7 mouse cellular contexts compared by ENCODE assay signal in genomic region chr14:25765921-25766320, GRCm38 (mm10). TPM values are rescaled to one million over a fixed set of nuclear protein-coding genes. Genes with fewer than 3 reads are reported as not detected.
A peak's percentile ranks its signal among the peaks of the same experiment; 100 is the strongest.
DNase-seq lines count a peak whose midpoint lies in the region; ATAC-seq lines count a peak whose summit lies in the region.

No protein-coding gene starts in this region.

- H3K4me2 ChIP-seq in forebrain, embryonic 13.5 days = peak overlapping the region; percentile 99
- H3K4me2 ChIP-seq in midbrain, embryonic 12.5 days (replicated peaks) = peak overlapping the region; percentile 93

- H3K27ac ChIP-seq in forebrain, embryonic 13.5 days = peak overlapping the region; percentile 31
- H3K27ac ChIP-seq in midbrain, embryonic 12.5 days (replicated peaks) = peak overlapping the region; percentile 22; the same call in 1 of the 2 replicates

- peak; percentile 77 for DNase-seq in retina, postnatal 1 day
- no peak for DNase-seq in retina, embryonic 14.5 days (ENCODE audit: low spot score)
- DNase-seq in layer of hippocampus, adult 8-10 months (ENCODE audit: low spot score in 2 of 2) = peak; percentile 76 to 82
- no peak for DNase-seq in embryo, embryonic 10 days (ENCODE audit: low spot score)

- peak; percentile 46 for ATAC-seq in forebrain, embryonic 13.5 days
- peak; percentile 38 for ATAC-seq in midbrain, embryonic 12.5 days (ENCODE audit: low FRiP score, low read depth)
- no peak for ATAC-seq in erythroid progenitor cell, adult 5-6 weeks (replicated peaks; ENCODE audit: low FRiP score, poor library complexity, severe bottlenecking)

- no peaks in the 10 kb centered on the region for H3K36me3 ChIP-seq in forebrain, embryonic 13.5 days (ENCODE audit: poor library complexity, severe bottlenecking)
- H3K36me3 ChIP-seq in midbrain, embryonic 12.5 days = no peaks in the 10 kb centered on the region

- H3K9me3 ChIP-seq in forebrain, embryonic 13.5 days (replicated peaks) = no peaks in the 10 kb centered on the region
- no peaks in the 10 kb centered on the region for H3K9me3 ChIP-seq in midbrain, embryonic 12.5 days

- WGBS in forebrain, embryonic 13.5 days = 14% methylated on average over 8 of the region's 8 CpGs
- 24% methylated on average over 8 of the region's 8 CpGs for WGBS in midbrain, embryonic 12.5 days

- peak overlapping the region; percentile 38; the same call in 1 of the 2 replicates for H3K9ac ChIP-seq in forebrain, embryonic 13.5 days
- no peak overlapping the region for H3K9ac ChIP-seq in midbrain, embryonic 12.5 days (replicated peaks)

- H3K4me3 ChIP-seq in forebrain, embryonic 13.5 days = peak overlapping the region; percentile 63; the same call in 1 of the 2 replicates
- peak overlapping the region; percentile 6; the same call in 1 of the 2 replicates for H3K4me3 ChIP-seq in midbrain, embryonic 12.5 days

- peaks cover 13% of the 10 kb centered on the region; the same call in 1 of the 2 replicates for H3K27me3 ChIP-seq in forebrain, embryonic 13.5 days
- peaks cover 34% of the 10 kb centered on the region for H3K27me3 ChIP-seq in midbrain, embryonic 12.5 days

- peaks cover 52% of the 10 kb centered on the region for H3K4me1 ChIP-seq in forebrain, embryonic 13.5 days
- H3K4me1 ChIP-seq in midbrain, embryonic 12.5 days = peaks cover 44% of the 10 kb centered on the region

RNA-seq across cellular contexts. Expression of gene Zcchc24, which starts 2.9 kb away (rescaled TPM):
- polyA plus RNA-seq in forebrain, embryonic 13.5 days (2015; fragmentation: Nextera tagmentation; extraction: Ambion mirVana) = 5.8 and 6.6 TPM in 2 replicates
- total RNA-seq in layer of hippocampus, adult 8-10 months (2022) = 10 to 100 TPM; 60.5 to 69.2 (median 63.8) TPM
- polyA plus RNA-seq in midbrain, embryonic 12.5 days (2016; fragmentation: Nextera tagmentation; extraction: Ambion mirVana) = 17.7 and 20.7 TPM in 2 replicates
- 2.5 and 2.9 TPM in 2 replicates for total RNA-seq in erythroid progenitor cell, adult 5-6 weeks (2015; ENCODE audit: low replicate concordance)
- 0.61 and 1.3 TPM in 2 replicates for total RNA-seq in erythroid progenitor cell, adult 5-6 weeks (2017; ENCODE audit: low replicate concordance)

Comparison
In these comparisons a context has a peak if more than half of its experiments do, and no peak if none do; other contexts are left out.
1. DNase-seq: peak in retina, postnatal 1 day (single experiment) and layer of hippocampus, adult 8-10 months (2 of 2); none in retina, embryonic 14.5 days (single experiment) and embryo, embryonic 10 days (single experiment).
2. RNA of gene Zcchc24, which starts 2.9 kb away (total RNA-seq): 60.5 to 69.2 TPM in layer of hippocampus, adult 8-10 months; 0.61 to 2.9 TPM in erythroid progenitor cell, adult 5-6 weeks; every median in the first group is over 10 times any median in the second.